Mouse (Mus musculus): ENCODE measurements around the gene Cdk9.

GRCm38 (mm10) chr2:32724149-32724548, 11.3 kb upstream of the Cdk9 start:
- TF ChIP-seq CEBPB (IDR thresholded peaks at IDR 0.05; ENCODE audit: low read depth) (no peak), MAX (IDR thresholded peaks at IDR 0.05) (no peak), CTCF (IDR thresholded peaks at IDR 0.05; ENCODE audit: control insufficient read depth, insufficient read depth, insufficient read length) (no peak)
